Mouse (Mus musculus): ENCODE data around the gene Asphd2. TPM values are rescaled to one million over a fixed set of nuclear protein-coding genes. Genes with fewer than 3 reads are reported as not detected.
"Not testable (repeated sequence)": the region's sequence is repeated elsewhere in the genome, so short reads cannot be mapped to it uniquely, and the experiment has no call there.

The Asphd2 gene
- 1 to 10 TPM; 1.9 to 2.4 TPM for total RNA-seq (2021)
- long read RNA-seq, experiment 1, partial matches to known transcripts: 0 of 4 reads
- long read RNA-seq, experiment 1, other reads (novel, unspliced or antisense): 4 of 4 reads
- long read RNA-seq, experiment 2, partial matches to known transcripts: 0 of 3 reads
- long read RNA-seq, experiment 2, other reads (novel, unspliced or antisense): 3 of 3 reads

DNA sequence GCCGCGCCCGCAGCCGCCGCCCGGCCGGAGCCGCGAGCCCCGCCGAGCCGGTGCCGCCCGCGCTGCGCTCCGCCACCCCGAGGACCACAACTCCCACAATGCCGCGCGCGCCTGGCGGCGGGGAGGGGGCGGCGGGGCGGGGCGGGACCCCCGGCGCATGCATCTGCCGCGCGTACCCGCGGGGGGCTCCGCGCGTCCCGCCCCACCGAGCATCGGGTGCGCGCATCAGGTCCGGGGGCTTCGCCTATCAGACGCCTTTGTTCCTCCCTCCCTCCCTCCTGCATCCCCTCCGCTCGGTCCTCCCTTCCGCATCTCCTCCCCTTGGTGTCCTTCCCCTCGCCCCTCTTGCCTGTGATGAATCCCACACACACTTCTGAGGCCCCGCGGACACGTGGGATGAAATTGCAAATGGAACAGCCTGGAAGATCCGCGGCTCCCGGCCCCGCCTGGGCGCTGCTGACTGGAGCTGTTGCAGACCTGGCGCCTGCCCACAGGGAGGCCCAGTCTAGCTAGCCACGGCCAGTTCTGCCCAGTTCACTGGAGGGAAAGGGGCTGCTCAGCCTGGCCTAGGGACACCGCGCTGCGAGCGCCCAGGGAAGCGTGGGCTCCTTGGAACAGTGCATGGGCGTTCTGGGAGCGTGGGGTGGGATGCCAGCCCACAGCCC, at the start of gene Asphd2:
Asphd2 (minus strand) TSS at position 88 of the 665 bp plus-strand sequence.
- peak; percentile 40 to 46 for DNase-seq

DNA sequence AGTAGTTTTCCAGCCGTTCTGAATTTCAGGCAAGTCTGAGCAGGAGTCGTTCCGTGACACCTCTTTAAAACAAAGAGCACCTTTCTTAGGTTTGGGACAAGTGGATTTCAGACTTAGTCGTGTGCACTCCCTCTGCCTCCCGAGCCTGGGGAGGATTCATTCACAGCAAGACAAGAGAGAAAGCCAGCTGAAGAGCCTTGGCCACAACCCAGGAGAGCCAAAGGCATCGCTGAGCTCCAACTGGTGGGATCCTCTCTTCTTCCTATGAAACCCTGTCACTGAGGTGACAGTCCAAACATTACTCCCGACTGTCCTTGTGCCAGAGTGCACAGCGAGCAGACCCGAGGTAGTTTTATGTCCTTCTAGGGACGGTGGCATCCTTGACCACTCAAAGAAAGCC, 43.9 kb upstream of the Asphd2 start:
- DNase-seq: no peak

DNA sequence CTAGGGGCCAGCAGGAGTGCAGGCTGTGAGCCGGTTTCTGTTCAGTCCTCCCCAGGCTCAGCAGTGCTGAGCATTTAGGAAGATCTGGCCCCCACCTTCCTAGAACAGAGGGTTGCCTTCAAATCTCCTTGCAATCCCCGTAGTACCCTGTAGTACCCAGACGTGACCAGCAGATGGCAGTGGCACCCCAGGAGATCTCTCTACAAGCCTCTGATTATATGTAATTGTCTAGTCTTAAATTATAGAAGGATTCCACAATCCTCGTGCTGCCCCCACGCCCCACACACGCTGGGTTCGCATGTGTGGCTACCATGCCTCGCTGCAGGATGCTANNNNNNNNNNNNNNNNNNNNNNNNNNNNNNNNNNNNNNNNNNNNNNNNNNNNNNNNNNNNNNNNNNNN, 38.3 kb upstream of the Asphd2 start:
- DNase-seq: peak; percentile 71 to 80

DNA sequence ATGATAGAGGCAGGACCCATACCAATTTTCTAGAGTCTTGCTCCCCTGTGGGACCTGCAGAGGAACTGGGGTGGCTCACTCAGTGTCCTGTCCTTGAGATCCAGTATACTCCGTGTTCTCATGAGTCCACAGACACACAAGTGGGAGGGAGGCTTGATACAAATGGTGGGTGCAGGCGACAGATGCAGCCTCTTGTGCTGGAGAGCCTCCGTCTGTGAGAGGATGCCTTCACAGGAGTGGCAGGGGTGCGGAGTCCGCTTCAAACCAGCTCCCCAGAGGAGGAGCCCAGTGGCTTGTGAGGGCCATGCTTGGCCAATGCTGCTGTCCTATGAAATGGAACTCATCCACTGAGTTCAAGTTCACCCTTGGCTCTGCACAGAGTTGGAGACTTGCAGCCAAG, 37.4 kb upstream of the Asphd2 start:
- DNase-seq: no peak

DNA sequence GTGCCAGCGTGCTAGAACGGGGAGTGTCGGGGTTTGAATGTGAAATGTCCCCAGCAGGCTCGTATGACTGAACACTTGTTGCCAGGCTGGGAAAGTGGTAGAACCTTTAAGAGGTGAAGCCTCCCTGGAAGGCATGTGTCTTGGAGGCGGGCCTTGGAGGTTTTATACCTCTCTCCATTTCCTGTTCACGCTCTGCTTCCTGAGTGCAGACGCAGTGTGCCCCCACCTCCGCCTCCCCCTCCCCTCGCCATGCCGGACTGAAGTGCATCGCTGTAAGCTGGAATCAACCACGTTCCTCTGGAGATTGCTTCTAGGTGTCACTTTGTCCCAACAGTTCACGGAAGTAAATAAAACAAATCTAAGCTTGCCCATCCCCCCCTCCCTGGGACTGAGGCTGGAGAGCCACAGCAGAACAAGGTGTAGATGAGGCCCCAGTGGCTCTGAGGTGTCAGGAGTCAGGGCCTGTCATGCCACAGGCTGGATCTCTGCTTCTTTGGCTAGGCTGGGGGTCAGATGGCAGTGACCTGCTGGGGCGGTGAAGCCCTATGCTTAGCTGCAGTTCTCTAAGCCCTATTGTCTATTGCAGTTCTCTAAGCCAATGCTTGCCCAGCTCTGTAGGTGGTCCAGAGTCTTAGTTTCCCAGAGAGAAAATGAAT, 36.6 kb upstream of the Asphd2 start:
- DNase-seq: no peak

DNA sequence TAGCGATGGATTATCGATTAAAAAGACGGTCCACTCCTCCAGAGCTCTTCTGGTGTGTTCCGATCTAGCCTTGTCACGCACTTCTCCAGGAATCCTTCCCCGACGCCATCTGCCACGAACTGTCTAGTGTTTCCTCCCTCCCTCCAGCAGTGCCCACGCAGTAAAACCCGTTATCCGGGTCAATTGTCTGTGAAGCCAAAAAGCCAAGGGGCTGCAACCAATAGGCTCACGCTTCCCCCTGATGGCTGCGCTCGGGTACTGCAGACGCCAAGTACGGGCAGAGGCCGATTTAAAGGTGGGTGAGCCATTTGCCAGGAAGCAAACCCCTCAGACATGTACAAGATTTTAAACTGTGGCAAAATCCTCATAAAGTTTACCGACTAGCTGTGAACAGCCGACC, 34.3 kb upstream of the Asphd2 start:
- peak; percentile 77 to 83 for DNase-seq

DNA sequence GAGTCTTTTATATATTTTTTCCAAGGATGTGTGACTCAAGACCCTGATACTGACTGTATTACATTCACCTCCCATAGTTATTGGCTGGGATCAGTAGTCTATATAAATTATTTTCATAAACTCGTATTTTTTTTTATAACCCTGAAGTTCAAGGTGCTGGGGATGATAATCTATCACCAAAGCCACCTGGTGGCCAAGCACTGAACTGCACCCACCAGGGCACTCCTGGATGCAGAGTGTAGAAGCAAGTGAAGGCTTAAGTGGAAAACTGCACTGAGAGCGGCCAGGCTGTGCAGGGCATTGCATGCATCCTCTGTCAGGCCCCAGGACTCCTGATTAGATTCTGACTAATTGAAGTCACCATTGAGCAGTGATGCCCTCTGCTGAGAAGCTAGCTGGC, 32.6 kb upstream of the Asphd2 start:
- peak; percentile 70 to 81 for DNase-seq

DNA sequence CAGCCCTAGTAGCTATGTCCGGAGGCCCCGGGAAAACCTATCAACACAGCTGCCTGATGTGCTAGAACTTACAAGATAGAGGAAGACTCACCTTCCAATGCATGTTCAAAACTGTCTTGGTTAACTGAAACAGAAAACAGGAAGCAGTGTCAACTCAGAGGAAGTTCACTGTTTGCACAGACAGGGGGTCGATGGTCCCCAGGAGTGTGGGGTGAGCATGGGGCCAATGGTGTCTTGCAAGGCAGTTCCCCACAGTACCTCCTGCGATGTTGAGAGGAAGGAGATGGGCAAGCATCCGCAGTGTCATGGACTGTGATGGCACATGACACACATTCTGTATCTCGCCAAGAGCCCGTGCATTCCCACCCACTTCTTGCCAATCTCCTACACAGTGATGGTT, 32.0 kb upstream of the Asphd2 start:
- DNase-seq: no peak

DNA sequence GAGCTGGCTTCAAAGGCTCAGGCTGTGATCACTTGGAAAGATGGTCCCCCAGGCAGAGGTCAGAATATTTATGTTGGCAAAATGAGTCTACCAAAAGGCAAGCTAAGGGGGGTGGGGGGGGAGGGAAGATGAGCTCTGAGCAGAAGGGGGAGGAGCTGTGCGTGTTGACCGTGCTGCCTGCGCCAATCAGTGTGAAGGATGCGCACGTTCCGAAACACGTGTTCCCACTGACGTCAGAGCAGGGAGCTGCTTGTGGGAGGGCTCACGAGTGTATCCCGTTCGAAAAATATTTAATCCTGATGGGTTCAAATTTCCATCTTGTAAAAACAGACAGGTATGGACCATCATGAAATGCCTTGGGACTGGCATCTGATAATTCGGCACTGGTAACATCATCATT, 24.9 kb upstream of the Asphd2 start:
- peak in 1 of 2 experiments; percentile 12 for DNase-seq

DNA sequence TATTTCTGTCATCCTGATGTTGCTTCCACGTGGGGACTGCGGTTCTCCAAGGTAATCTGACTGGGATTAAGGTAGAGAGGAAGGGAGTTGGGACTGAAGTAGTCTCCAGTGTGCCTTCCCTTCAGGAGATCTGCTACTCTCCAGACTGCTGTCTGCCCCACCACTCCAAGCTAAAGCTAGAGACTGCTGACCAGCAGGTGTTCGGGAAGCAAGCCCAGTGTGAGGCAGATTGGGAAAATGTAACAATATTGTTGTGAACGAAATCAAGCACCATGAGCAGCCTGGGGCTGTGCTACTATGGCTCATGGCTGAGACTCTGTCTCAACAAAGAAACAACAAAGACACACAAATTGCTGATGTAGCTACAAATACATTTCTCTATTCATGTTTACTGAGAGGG, 23.4 kb upstream of the Asphd2 start:
- DNase-seq: no peak

DNA sequence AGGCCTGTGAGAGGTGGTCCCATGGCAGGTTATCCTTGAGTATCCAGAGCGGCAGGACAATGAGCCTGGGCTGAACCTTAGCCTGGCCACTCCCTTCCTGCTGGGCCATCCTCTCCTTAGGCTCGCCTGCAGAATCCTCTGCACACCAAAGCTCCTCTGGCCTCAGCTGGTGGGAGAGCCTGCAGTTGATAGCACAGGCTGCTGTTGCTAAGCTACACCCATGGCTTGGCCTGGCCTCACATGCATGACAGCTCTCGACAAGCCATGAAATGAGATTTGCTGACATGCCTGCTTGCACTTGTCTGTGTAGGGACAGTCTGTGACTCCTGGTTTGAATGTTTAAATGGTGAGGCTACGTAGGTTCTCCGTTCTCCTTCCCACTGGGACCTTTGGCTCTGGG, 22.0 kb upstream of the Asphd2 start:
- DNase-seq: no peak

DNA sequence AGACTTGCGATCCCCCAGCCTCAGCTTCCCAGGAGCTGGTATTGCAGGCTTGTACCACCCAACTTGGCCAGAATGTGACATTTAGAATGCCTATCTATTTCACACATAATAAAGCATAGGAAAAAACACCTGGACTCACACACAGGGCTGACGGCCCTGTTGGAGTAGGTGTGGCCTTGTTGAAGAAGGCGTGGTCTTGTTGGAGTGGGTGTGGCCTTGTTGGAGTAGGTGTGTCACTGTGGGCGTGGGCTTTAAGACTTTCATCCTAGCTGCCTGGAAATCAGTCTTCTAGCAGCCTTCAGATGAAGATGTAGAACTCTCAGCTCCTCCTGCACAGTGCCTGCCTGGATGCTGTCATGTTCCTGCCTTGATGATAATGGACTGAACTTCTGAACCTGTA, 18.1 kb upstream of the Asphd2 start:
- DNase-seq: not testable (repeated sequence)

DNA sequence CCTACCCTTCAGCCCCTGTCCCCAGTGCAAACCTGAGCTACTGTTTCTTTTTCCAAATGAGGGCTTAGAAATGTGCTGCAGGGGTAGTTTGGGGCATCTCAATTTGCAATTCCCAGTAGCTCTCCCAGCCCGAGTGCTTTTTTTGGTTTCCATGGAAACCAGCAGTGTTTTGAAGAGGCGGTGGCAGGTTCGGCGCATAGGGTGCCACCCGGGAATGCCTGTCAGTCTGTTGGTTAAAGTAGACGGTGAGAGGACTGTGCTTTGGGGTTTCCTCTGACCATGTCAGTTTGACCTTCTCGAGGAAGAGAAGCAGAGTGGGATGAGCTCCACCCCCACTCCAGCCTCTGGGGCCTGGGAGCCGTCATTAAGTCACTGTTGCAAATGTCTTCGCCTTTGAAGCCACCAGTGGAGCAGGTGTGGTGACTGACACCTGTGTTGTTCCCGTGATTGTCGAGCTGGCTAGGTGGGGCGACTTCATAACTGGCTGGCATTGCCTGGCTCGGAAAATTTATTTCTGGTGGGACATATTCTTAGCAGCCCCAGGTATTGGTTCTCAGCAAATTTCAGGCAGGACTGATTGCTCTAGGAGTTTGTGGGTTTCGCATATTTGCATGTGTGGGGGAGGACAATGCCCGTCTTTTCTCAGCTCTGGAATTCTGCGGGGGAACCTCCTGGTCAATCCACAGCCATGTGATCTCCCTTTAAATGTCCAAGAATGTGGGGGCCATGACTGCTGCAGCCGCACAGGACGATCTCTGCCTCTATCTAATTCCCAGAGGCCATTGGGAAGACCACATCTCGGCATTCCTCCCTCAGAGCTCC, 17.1 kb upstream of the Asphd2 start:
- no peak for DNase-seq

DNA sequence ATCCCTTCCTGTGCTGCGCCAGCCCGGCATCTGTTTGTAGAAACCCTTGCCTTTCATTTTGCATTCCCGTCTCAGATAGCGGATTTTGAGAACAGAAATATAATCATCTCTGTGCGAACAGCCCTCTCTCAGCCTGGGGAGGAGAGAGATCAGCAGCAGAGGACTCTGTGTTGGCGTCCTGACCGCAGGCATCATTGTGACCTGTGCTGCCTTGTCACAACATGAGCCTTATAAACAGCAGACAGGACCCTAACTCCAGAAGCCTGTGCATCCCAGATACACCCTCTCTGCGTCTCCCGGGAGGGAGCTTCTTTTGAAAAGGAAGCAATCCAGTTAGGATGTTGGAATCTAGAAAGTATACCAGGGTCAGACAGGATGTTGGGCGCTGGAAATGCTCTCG, 16.4 kb upstream of the Asphd2 start:
- DNase-seq: no peak

DNA sequence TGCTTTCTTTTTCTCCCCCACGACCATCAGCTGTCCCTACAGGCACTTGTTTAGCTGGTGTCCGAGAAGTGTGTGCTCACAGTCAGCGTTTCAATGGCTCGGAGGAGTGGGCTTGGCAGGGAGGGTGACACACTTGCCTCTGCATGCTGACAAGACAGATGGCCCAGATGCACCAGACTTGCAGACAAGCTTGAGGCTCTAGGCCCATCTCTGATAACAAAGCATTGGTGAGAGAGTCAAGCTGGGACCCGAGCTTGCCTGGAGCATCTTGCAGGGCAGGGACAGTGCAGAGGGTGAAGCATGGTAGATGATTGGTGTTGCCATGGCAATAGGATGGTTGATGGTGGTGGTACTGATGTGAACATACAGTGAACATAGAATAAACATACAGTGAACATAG, 14.6 kb upstream of the Asphd2 start:
- DNase-seq: no peak

DNA sequence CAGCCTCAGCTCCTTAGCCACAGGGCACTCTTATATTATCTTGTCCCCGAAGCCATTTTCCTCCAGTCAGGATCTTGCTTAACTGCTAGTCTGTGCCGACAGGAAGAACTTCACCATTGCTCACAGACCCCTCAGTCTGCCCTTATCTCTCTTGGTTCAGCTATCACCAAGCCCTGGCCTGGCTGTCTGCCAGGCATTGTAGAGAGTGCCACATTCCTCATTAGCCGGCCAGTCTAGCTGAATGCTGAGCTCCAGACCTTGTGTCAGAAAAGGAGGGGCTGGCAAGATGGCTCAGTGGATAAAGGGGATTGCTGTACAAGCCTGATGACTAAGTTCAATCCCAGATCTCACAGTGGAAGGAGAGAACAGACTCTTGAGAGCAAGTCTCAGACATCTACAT, 11.4 kb upstream of the Asphd2 start:
- DNase-seq: no peak

DNA sequence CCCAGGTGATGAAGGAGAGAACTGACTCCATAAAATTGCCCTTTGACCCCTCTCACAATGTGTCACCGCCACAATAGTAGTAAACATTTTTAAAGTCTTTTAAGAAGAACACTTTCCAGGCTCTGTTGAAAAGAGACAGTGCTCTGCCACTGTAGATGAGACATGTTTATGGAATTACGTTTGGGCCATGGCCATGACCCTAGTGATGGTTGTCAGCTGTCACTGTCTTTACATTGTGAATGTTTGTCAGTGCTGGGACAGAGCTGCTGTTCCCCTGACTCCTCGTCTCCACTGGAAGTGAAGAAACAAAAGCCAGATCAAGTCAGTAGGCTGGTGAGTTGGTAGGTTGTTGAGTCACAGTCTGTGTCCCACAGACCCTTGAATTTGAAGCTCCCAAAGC, 7.8 kb upstream of the Asphd2 start:
- no peak for DNase-seq

DNA sequence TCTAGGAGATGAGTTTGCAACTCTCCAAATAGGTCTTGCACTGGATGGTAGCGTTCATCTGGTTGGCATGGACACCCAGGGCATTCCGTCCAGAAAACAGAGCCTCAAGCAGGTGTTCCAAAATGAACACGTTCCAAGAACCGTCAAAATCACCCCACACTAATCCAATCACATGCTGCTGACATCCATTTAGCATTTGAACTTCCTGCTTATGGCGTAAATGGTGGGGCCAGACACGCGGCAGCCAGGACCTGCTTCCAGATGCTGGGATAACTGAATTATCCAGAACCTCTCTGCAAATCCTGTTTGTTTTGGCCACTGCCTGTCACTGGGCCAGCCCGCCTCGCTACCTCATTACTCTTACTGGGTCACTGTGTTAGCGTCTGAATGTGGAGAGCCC, 4.6 kb upstream of the Asphd2 start:
- DNase-seq: no peak

DNA sequence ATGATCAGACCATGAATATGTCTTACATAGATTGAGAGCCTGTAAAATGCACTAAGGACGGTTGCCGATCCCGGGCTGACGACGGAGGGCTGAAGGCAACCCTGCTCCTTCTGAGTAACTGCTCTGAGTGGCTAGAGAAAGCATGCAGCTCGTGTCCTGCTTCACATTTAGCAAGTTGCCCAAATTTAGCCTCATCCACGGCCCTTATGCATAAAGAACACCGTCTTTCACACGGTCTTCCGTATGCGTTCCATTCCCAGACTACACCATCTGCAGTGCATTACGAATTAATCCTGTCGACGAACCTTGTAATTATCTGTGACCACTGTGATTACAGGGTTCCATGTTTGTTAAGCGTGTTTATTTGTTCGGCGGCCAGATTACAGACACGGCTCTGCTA, 1.4 kb upstream of the Asphd2 start:
- no peak for DNase-seq

DNA sequence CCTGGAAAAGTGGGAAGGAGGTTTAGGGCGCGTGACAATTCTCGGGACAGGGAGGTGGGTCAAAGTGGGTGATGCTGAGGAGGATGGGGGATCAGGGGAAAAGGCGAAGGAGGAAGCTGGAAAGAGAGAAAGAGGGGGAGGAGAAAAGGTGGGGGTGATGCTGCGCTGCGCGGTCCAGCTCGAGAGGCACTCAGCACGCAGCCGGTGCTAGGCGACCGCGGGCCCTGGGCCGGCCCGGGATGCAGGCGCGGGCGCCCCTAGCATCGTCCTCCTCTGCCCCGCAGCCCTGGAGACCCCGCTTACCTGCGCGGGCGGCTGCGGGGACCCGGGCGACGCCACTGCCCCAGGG, 277 bp downstream of the Asphd2 start:
- DNase-seq: no peak

DNA sequence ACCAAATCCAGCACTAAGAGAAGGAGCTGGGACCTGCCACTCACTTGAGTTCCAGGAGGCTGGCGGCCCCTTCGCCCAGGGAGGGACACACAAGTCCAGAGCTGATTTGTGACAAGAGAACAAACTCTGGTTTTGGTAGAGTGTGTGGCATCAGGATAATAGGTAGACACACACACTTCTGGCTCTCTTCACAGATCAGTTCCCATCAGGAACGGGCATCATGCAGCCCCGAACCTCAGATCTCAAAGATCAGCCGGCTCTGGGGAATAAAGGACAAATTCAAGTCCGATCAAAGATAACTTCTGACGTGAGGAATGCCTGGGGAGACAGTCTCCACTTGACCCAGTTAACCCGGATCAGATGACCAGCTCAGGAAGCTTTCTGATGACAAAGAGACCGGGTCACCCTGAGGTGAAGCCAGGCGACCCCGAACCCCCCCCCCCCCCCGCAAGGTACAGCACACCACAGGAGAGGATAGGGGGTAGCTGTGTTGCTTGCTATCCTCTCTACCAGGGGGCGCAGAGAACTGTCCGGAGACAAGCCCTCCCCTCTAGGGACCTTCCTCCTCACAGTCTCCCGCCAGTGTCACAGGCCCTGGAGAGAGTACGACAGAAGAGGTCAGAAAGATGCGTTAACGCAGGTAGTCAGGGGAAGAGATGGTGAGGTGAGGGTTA, 788 bp downstream of the Asphd2 start:
- no peak for DNase-seq

DNA sequence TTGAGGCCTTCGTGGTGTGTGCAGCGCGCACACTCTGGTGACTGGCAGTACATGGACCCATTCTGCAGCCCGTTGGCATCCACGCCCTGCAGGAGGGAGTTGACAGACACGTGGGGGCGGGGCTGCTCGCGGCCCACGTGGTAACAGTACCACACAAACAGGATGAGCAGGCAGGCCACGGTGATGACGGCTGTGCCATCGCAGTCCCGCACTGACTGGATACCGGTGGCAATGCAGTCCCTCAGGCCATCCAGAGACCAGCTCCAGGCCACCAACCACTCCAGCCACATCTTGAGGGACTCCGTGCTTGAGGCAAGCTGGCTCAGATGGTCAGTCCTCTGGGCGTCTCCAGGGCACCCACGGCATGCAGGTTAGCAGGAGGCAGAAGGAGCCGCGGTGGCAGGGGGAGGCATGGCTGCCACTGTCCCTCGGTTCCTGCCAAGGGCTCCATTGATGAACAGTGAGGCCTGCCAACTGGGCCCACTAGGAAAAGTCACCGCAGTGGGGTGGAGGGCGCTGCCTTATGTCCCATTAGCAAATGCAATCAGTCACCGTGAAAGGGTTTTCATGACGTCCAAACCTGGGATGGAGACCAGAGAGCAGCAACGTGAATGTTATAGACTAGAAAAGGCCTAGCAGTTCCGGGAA, 2.9 kb downstream of the Asphd2 start:
- no peak for DNase-seq

Measured in adrenal gland, postnatal 36 days (tissue).